Mouse (Mus musculus): Measurements from ENCODE around the gene Sufu. TPM values are rescaled to one million over a fixed set of nuclear protein-coding genes. Genes with fewer than 3 reads are reported as not detected.

The Sufu gene
- total RNA-seq, 4 experiments from 2014 or later = 11.7 to 13.0 (median 12.1) TPM

- DNase-seq (ENCODE audit: low spot score) = no peak
These were observed 118.7 kb downstream of the Sufu start for GRCm38 (mm10) chr19:46515287-46515821.

GRCm38 (mm10) chr19:46516667-46517528, 120.2 kb downstream of the Sufu start:
- DNase-seq (ENCODE audit: low spot score) = no peak

- DNase-seq (ENCODE audit: low spot score) = no peak
These were observed 121.0 kb downstream of the Sufu start for GRCm38 (mm10) chr19:46517529-46518351.

GRCm38 (mm10) chr19:46518352-46518787, 121.7 kb downstream of the Sufu start:
- DNase-seq (ENCODE audit: low spot score) = no peak

GRCm38 (mm10) chr19:46518828-46519621, 122.3 kb downstream of the Sufu start:
- no peak for DNase-seq (ENCODE audit: low spot score)

- DNase-seq (ENCODE audit: low spot score) = no peak
These were observed 125.0 kb downstream of the Sufu start for GRCm38 (mm10) chr19:46521698-46522097.

- DNase-seq (ENCODE audit: low spot score) = no peak
These were observed 125.8 kb downstream of the Sufu start for GRCm38 (mm10) chr19:46522433-46523044.

GRCm38 (mm10) chr19:46523131-46523479, 126.4 kb downstream of the Sufu start:
- no peak for DNase-seq (ENCODE audit: low spot score)

- peak; percentile 59 for DNase-seq (ENCODE audit: low spot score)
These were observed 126.9 kb downstream of the Sufu start for GRCm38 (mm10) chr19:46523480-46524151.

- DNase-seq (ENCODE audit: low spot score) = no peak
These were observed 127.5 kb downstream of the Sufu start for GRCm38 (mm10) chr19:46524152-46524544.

GRCm38 (mm10) chr19:46524601-46525321, 128.1 kb downstream of the Sufu start:
- peak; percentile 93 for DNase-seq (ENCODE audit: low spot score)

GRCm38 (mm10) chr19:46525691-46526631, 129.3 kb downstream of the Sufu start:
- DNase-seq (ENCODE audit: low spot score) = no peak

GRCm38 (mm10) chr19:46527632-46528528, 131.2 kb downstream of the Sufu start:
- DNase-seq (ENCODE audit: low spot score) = no peak

- DNase-seq (ENCODE audit: low spot score) = peak; percentile 78
These were observed 132.0 kb downstream of the Sufu start for GRCm38 (mm10) chr19:46528529-46529213.

- no peak for DNase-seq (ENCODE audit: low spot score)
These were observed 133.1 kb downstream of the Sufu start for GRCm38 (mm10) chr19:46529601-46530448.

- no peak for DNase-seq (ENCODE audit: low spot score)
These were observed 133.8 kb downstream of the Sufu start for GRCm38 (mm10) chr19:46530449-46530990.

Data from heart, adult 8-10 months (tissue).